Mouse (Mus musculus) thymus, postnatal 14 days (tissue): Measurements from ENCODE around the gene Borcs6.

Experiments used
- DNase-seq: peaks from one replicate; pipeline ENCODE4 v3.0.0; 2021

Borcs6 gene

DNA sequence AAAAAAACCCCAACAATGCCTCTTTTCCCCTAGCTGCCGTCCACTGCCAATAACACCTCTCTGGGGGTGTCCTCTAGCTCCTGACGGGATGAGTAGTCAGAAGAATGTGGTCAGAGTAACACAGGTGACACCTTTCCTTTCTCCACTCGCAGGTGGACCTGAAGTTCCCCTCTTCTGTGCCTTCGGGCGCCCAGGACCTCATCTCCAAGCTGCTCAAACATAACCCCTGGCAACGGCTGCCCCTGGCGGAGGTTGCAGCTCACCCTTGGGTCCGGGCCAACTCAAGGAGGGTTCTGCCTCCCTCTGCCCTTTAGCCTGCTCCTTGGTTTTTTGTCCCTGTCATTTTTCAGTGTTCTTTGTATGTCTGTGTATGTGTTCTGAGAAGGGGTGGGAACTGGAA, 8.8 kb upstream of the Borcs6 start:
- no peak for DNase-seq

DNA sequence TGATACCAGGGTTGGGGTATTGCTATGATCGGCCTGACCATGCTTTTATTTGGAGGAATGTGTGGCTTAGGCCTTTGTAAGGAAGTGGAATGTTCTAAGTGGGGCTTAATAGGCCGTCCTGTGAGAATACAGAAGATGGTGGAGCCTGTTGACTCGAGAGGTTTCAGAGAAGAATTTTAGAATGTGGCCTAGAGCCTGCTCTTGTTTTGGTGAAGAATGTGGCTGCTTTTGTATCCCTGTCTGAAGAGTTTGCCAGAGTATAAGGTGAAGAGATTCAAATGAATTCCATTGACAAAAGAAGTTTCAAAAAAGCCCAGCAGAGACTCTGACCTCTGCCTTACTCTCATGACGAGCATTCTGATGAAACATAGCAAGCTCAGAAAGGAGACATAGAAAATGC, 7.7 kb upstream of the Borcs6 start:
- DNase-seq = no peak

DNA sequence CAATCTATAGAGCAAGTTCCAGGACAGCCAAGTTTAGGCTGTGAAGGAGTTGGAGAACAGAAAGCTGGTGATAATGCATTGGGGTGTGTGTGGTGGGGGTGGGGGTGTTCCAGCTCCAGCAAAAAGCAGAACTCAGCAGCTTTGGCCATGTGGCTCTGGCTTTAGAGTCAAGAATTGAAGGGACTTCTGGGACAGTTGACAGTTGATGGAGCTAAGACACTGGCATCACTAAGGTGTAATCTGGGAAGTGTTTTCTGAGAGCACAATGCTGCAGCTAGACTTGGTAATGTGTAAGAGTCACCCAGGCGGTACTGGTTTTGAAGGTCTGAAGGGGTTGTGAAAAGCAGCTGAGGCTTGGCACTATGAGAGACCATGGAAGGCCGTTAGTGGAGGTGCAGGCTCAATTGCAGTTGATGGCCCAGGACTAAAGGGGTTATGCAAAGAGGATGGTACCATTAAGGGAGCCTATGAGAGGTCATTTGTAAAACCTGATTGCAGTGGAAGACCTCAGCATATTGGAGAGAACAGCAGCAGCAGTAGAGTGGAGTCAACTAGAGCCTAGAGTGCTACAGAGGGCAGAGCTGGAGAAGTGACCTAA, 6.6 kb upstream of the Borcs6 start:
- no peak for DNase-seq

DNA sequence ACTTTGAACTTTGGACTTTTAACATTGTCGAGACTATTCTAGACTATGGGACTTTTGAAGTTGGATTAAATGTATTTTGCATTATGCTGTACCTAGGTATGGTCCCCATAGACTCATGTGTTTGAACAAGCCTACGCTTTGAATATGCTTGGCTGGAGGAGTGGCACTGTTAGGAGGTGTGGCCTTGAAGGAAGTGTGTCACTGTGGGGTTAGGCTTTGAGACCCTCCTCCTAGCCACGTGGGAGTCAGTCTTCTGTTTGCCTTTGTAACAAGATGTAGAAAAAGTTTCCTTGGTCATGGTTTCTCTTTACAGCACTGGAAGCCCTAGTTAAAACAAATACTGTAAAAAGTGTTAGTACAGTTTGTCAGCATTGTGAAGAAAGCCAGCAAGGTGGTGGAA, 5.7 kb upstream of the Borcs6 start:
- no peak for DNase-seq

DNA sequence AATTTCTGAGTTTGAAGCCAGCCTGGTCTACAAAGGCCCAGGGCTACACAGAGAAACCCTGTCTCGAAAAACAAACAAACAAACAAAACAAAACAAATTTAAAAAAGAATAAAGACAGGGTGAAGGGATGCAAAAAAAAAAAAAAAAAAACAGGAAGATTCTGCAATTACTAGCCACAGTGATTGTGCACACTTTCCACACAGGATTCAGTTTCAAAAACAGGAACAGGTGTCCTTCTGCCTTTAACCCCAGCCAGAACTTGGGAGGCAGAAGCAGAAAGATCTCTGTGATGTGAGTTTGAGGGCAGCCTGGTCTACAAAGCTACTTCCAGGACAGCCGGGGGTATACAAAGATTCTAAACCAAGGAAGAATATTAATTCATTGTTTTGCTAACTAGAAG, 1.3 kb upstream of the Borcs6 start:
- no peak for DNase-seq

DNA sequence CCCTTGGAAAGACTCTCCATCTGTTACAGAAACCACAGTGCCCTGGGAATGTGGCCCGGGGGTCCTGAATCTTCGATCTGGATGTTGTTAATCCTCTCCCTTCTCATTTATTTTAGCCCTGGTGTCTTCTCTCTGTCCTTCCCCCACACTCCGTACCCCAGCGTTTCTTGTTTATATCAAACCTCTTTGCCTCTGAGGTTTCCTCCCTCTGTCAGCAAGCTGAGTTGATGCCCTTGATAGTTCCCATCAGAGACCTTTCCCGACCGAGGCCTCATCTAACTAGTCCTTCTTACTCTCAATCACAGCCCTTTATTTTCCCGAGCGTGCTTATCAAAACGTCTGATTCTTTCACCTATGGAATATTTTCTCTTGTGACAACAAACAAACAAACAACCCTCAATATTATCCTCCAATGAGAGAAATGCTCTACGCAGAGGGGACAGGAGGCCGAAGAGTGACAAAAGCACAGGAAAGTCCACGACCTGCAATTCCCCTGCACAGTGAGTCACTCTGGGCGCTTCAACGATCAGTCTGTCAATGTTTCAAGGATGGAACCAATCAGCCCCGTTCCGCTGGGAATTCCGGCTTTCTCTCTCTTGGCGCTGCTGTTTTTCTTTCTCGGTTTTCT, 674 bp upstream of the Borcs6 start:
- DNase-seq = peak; percentile 31

DNA sequence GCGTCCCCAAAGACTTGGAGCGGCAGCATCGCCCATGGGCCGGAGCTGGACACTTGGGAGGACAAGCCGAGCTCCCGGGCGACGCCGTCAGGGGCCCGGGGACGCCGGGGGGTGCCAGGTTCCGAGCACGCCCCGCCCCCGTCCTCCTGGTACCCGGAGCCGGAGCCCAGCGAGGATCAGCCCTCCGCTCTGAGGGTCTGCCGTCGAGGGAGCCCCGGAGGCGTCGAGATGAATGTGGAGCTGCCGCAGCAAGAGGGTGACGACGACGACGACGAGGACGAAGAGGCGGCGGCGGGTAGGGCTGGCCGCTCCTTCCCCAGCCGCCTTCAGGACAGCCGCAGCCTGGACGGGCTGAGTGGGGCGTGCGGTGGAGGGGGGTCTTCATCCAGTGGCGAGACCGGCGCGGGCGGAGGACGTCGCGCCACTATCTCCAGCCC, 476 bp downstream of the Borcs6 start:
- DNase-seq = peak; percentile 72

DNA sequence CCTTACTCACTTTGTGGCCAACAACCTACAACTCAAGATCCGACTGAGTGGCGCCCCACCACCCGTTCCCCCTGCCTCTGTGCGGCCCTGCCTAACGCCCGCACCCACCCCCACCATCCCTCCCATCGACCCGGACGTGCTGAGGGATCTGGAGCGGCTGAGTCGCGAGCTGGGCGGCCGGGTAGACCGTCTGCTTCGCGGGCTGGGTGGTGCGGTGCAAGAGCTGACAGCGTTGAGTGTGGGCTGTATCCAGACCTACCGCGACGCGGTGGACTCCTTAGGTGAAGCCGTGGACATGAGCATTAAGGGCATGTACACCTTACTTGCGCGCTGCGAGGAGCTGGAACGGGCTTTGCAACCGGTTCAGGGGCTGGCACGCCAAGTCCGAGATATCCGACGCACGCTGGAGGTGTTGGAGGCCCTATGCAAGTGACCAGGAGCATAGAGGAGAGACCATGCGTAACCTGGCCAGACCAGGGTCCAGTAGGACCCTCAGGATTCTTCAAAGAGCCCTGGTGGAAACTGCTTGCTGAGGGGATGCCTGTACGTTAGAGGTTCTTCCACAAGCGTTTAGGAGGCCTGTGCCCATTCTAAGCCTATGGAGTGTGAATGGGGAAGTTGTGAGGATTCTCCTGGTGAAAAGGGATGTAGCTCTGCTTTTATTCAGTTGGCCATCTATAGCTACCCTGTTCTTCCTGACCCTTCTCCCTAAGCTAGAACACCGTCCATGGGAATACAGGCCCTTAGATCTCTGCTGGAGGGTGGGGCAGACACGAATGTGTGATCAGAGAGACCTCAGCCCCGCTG, 1.1 kb downstream of the Borcs6 start:
- peak; percentile 51 for DNase-seq

DNA sequence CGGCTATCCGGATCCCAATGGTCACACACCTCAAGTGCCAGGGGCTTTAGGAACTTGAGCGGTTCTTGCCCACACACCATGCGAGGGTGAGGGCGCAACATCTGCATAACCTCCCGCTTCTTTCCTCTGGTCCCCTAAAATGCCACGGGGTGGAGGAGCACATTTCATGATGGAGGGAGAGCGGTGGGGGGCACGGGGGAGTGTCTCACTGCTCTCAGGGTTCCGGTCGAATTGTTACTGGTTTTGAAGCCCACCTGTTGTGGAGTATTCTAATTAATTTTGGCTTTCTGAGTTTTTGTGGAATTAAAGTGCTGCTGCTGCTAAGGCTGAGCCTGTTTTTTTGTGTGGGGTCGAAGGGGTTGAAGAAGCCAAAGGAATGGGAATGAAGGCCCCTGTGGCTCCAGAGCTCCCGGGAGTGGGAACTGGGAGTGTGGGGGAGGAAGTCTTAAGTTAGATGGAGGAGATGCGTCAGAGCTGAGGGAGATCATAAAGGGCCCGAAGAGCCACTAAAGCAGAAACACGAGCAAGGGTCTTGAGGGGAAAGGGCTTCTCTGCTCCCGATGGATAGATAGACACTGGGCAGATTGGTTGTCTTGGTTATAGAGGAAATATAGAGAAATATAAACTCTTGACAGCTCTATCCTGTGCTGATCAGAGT, 1.9 kb downstream of the Borcs6 start:
- no peak for DNase-seq

DNA sequence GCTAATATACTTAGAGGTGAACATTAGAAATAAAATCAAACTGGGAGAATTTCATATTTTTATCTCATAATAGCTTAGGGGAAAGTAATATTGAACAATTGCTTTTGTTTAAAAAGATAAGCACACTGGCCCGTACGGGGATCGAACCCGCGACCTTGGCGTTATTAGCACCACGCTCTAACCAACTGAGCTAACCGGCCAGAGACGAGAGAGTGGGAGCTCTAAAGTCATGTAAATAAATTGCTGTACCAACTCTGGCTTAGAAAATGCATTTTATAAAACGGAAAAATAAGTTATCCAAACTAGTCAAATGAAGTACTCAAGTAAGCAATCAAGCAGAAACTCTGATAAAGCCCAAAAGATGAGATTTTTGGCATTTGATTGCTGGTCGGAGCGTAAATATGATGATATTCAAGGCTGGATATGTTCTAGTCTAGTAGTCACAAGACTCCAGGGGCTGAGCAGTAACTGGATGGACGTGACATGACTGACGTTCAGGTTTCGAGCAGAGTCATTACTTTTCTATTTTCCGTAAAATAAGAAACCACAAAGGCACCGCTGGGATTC, 2.8 kb downstream of the Borcs6 start:
- peak; percentile 78 for DNase-seq

DNA sequence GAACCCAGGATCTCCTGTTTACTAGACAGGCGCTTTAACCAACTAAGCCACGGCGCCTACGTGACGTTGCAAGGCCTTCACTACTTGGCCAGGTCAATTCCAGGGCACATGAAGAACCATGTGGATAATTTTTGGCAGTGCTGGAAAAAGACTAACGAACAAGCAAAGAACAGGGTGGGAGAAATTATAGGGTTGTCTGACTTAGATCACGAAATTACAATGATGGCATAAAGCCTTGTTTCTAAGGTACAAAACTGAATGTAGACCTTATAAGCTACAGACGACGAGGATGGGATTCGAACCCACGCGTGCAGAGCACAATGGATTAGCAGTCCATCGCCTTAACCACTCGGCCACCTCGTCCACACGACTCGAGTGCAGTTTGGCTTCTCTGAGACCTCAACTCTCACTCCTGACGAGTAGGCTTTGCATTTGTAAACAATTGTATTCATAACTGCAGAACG, 3.3 kb downstream of the Borcs6 start:
- peak; percentile 96 for DNase-seq

DNA sequence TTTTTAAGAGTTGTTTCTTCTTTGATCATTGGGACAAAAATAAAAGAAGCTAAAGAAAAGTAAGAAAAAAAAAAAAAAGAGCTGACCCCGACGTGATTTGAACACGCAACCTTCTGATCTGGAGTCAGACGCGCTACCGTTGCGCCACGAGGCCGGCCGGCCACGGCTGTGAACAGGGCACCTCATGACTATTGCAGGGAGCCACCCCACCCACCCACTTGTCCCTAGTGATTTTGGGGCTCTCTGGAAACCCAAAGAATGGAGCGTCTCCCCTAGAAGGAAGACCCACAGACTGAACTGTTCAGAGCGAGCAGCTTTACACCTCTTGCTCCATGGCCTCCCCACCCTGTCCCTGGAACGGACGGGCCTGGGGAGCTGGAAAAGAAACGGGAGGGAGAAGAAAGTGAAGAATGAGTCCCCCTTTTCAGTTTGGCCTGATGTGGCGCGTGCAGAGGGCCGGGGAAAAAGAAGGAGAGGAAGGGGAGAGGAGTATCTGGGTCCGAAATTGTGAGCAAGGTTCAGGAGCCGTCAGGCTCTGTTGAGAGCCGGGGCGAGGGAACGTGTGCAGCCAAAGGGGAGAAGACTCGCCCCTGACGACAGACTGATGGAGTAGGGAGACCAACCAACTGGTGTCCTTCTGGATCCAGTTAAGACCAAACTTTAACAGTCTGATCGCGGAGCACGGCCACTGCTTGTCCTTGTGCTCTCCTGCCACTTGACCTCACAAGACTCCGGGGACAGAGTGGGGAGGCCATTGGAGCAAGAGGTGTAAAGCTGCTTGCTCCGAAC, 4.1 kb downstream of the Borcs6 start:
- DNase-seq = peak; percentile 86

DNA sequence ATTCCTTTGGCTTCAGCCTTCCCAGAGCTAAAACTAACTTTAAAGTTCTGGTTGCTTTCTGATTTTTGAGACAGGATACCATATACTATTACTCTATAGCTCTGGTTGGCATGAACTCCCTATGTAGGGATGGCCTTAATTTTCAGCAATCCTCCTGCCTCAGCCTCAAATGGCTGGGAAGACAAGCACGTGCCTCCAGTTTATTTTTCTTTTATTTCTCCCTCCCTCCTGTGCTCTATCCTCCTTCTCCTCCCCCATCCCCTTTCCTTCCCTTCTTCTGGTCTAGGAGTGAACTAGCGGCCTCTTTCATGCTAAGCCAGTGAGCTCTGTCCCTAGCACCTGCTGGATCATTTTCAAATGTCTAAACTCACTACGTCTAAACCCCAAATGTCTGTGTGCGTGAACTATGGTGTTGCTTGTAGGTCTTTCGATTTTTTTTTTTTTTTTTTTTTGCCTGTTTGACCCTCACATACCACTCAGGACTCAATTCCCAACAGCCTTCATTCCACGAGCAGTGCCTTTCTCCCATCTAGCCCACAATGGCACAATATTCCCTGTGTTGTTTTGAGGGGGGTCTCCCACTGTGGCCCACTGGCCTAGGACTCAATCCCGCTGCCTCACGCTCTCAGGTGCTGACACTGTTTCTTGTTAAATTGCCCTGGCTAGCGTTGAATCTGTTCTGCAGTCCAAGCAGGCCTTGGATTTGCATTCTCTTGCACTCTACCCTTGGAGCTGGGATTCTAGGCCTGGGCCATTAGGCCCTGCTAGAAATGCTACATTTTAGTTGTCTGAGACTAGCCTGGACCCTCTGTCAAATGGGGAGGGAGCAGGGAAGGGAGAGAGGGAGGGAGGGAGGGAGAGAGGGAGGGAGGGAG, 5.0 kb downstream of the Borcs6 start:
- DNase-seq = no peak

DNA sequence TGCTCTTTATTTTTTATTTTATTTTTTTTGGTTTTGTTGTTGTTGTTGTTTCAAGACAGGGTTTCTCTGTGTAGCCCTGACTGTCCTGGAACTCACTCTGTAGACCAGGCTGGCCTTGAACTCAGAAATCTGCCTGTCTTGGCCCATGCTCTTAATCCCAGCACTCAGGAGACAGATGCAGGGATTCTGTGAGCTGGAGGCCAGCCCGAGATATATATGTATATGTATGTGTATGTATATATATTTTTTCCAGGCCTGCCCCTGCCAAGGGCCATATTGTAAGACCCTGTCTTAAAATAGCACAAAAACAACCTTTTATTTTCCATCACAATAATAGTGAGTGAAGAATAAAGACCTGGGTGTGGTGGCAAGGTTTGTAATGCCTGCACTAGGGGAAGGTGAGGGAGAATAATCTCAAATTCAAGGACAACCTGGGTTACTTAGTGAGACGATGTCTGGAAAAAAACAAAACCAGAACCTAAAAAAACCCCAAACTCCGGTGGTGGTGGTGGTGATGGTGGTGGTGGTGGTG, 5.9 kb downstream of the Borcs6 start:
- no peak for DNase-seq

DNA sequence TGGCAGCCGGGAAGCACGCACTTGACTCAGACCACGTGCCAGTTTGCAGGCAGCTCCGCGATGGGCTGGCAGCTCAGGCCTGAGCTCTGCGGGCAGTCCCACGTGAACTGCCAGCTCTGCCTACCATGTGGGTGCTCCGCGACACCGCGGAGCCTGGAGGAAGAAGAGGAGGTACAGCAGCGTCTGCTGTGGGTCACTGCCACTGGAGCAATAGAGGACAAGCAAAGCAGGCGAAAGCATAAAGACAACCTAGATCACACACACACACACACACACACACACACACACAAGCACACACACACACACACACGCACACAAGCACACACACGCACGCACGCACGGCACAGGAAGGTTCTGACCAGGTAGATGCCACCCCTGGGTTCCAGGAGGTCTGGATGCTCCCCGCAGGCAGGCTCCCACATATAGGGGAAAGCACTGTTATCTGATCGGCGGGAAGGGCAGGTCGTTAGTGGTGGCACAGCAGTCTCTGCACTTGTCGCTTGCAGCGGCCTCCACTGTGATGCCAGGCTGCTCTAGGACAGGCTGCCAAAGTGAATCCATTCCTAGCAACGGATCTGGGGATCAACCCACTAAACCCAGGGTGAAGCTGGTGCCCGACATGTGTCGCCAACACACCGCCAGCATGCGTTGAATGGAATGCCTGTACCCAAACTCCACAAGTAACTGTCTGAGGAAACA, 6.8 kb downstream of the Borcs6 start:
- peak; percentile 29 for DNase-seq

DNA sequence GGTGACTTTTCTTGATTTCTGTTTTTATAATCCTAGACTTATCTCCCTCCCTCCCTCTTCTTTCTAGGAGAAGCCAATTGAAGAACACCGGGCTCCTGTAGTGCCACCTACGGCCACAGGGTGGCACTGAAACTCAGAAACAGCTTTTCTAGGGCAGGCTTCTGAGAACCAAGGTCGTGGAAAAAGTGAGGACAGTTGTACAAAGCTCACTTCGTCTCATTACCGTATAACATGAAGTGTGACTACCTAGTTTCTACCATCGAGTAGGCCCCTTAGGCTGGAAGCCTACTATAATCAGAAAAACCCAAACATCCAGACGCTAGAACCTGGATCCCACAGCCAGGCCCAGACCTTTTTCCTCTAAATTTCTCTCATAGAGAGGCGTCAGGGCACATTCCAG, 7.4 kb downstream of the Borcs6 start:
- DNase-seq = peak; percentile 86

DNA sequence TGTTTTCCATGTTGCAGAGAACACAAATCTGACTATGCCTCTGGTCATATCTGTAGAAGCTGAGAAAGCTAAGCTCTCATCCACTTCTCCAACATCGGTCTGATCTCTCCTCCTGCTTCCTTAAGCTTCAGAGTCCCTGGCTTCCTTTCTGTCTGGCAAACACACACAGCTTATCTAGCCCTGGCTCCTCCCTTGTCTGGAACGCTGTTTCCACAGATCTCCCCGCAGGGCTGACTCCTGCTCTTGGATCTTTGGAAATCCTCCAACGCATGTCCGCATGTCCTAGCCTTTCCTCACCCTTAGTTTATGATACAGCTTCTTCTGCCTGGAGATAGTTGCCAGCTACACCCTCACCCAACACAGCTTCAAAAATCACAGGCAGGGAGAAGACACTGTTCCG, 8.1 kb downstream of the Borcs6 start:
- no peak for DNase-seq

DNA sequence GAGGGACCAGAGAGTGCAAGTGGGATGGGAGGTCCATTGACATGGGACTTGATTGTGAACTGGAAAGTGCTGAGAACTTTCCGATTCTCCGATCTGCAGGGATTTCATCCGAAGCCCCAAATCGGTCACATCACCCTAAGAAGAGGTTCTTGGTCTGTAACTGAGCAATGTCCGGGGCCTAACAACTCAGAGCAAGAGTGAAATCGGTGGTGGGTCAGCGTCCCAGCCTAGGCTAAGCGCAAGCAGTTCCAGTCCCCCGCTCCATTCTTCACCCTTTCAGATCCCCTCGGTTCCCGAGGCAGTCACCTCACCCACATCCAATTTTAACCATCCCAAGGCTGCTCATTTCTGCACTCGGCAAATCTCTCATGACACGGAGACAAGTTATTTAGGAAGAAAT, 10.6 kb downstream of the Borcs6 start:
- no peak for DNase-seq

DNA sequence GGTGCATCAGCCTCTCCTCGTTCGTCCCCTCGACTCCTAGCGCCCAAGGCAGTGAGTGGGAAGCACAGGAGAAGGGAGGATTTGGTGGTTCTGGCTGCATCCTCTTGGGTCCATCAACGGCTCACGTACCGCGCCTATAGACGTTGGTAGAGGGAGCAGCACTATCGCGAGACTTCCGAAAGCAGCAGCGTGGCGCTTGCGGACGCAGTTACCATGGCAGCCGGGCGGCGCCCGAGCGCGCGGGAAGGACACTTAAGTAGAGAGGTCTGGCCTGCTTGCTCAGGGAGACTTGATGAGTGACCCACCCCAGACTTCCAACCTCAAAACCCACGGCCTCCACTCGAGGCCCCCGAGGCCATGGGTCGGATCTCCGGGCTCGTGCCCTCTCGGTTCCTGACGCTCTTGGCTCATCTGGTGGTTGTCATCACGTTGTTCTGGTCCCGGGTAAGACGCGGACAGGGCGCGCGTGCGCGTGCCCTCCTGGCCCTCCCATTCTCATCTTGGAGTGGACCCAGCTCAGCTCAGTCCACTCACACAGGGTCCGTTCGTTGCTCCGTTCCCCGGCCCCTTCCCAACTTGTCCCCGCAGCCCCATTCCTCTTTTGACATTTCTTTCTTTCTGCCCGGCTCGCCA, 11.2 kb downstream of the Borcs6 start, which contains the start of gene Tmem107:
Gene Tmem107 (plus strand): TSS at position 217 of the 633 bp plus-strand sequence.
- DNase-seq = peak; percentile 93

DNA sequence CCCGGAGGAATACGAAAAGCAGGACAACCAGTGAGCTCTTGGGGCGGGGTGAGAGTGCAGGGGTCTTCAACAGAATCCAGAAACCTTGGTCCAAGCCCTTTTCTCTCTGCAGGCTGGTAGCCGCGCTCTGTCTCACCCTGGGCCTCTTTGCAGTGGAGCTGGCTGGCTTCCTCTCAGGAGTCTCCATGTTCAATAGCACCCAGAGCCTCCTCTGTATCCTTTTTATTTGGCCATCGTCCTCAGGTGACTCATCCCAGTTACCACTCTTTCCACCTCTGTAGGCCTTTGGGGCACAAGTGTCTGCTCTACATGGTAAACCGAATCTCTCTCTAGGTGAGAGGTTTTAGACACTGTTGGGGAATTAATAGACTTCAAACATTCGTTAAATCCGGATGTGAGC, 11.7 kb downstream of the Borcs6 start:
- no peak for DNase-seq
